Mouse (Mus musculus): ENCODE data around the gene Tsen54. TPM values are rescaled to one million over a fixed set of nuclear protein-coding genes. Genes with fewer than 3 reads are reported as not detected.

Tsen54 gene
- polyA plus RNA-seq, 1 experiment from 2014 or later, result 36.7 TPM

DNA sequence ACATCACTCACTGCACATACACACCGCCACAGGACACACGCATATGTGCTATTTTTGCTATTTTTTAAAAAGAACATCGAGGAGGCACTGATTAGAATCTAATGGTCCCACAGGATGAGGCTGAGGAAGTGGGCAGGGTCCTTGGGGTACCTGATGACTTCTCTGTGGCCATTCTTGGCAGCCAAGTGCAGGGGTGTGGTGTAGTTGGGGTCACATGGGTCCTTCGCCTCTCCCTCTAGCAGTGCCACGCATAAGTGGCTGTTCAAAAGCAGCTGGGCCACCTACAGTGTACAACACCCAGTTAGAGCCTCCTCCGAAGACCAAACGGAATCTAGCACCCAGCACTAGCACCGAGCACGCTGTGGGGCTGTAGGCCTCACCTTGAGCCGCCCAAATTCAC lies 8.4 kb upstream of the Tsen54 start:
- Histone ChIP-seq H3K27ac (no peak overlapping the region), H3K4me1 (peaks cover 38% of the 10 kb centered on the region), H3K4me3 (no peak overlapping the region), H3K36me3 (peaks cover 69% of the 10 kb centered on the region), H3K9ac (no peak overlapping the region), H3K27me3 (no peaks in the 10 kb centered on the region), H3K4me2 (replicated peaks) (no peak overlapping the region), H3K9me3 (no peaks in the 10 kb centered on the region)
- ATAC-seq (ENCODE audit: insufficient number of reproducible peaks, insufficient read depth, low FRiP score, low TSS enrichment), result no peak
- WGBS, result 94% methylated on average over 10 of the region's 10 CpGs

DNA sequence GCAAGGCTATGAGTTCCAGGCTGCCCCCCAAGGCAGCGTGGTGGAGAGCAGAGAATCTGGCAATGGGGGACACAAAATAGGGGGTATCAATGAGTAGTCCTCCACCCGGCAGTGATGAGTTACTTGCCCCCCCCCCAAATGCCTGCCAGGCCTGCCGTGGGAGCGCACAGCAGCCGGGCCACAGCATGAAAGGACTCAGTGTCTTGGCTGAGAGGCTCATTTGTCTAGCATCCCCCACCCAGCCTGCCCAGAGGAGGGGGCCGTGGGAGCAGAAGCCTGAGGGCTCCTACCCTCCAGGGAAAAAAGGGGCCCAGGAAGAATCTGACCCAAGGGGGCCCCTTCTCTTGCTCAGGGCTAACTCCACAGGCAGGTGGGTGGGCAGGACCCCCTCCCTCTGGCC lies 7.2 kb upstream of the Tsen54 start:
- no peak overlapping the region for H3K9ac ChIP-seq
- H3K4me2 ChIP-seq (replicated peaks), result no peak overlapping the region

DNA sequence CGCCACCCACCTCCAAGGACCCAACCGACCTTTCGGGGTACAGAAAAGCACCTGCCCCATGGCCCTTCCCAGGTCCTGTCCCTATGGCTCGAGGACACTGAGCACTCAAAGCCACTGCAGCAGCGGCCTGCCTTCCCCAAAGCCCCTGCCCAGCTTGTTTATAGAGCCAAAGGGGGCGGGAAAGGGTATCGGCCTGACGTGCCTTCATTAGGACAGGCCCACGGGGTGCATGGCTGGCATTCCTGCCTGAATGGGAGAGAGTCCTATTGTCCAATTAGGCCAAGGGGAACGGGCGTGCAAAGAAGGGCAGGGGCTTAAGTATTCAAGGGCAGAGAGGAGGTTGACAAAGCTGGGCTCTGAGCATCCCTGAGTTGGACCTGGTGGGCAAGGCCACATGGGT lies 6.6 kb upstream of the Tsen54 start:
- 69% methylated on average over 11 of the region's 11 CpGs for WGBS
- ATAC-seq (ENCODE audit: insufficient number of reproducible peaks, insufficient read depth, low FRiP score, low TSS enrichment), result no peak
- H3K9ac ChIP-seq, result no peak overlapping the region
- peaks cover 55% of the 10 kb centered on the region for H3K4me1 ChIP-seq
- H3K4me2 ChIP-seq (replicated peaks), result 0 out of 2 replicates have a peak overlapping the region, but pooled peaks have one; percentile 5
- H3K9me3 ChIP-seq, result no peaks in the 10 kb centered on the region
- H3K27ac ChIP-seq, result no peak overlapping the region; the same call in 1 of the 2 replicates
- no peaks in the 10 kb centered on the region for H3K27me3 ChIP-seq
- H3K4me3 ChIP-seq, result no peak overlapping the region
- peaks cover 57% of the 10 kb centered on the region for H3K36me3 ChIP-seq

More for the DNA sequence above, 7.2 kb upstream of the Tsen54 start:
- 59% methylated on average over 6 of the region's 6 CpGs for WGBS
- Histone ChIP-seq H3K36me3 (peaks cover 64% of the 10 kb centered on the region), H3K27me3 (no peaks in the 10 kb centered on the region), H3K27ac (no peak overlapping the region), H3K4me1 (peaks cover 49% of the 10 kb centered on the region), H3K4me3 (no peak overlapping the region), H3K9me3 (no peaks in the 10 kb centered on the region)
- ATAC-seq (ENCODE audit: insufficient number of reproducible peaks, insufficient read depth, low FRiP score, low TSS enrichment), result no peak

DNA sequence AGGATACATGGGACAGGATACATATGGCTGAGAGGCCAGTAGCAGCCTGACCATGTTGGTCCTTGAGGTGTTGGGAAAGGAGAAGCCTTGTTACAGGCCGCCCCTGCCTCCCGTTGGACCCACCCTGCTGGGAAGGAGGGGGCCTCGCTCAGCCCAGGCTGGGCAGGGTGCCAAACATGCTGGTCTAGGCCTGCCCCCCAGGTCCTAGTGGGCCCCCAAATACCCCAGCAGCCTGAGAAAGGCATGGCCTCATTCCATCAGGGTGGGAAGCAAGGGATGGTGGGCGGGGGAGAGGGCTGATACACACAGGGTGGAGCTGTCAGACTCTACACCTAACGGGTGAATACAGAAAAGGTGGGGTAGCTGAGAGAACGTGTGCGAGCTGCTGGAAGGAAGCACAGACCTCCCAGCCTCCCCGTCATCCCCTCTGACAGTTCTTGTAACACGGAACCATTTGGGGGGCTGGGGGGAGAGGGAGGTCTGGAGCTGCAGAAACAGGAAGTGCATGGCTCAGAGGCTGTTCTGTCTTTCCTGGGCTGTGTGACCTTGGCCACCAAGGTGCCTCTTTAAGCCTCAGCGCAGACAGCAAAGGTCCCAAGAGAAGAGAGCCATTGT lies 5.7 kb upstream of the Tsen54 start:
- H3K9ac ChIP-seq, result 0 out of 2 replicates have a peak overlapping the region, but pooled peaks have one; percentile 17
- peak overlapping the region; percentile 70 for H3K27ac ChIP-seq
- 45% methylated on average over 10 of the region's 10 CpGs for WGBS
- H3K4me1 ChIP-seq, result peaks cover 55% of the 10 kb centered on the region
- ATAC-seq (ENCODE audit: insufficient number of reproducible peaks, insufficient read depth, low FRiP score, low TSS enrichment), result peak; percentile 29; the same call in 1 of the 2 replicates
- H3K36me3 ChIP-seq, result peaks cover 49% of the 10 kb centered on the region
- H3K9me3 ChIP-seq, result no peaks in the 10 kb centered on the region
- peak overlapping the region; percentile 25 for H3K4me2 ChIP-seq (replicated peaks)
- 0 out of 2 replicates have a peak overlapping the region, but pooled peaks have one; percentile 3 for H3K4me3 ChIP-seq
- no peaks in the 10 kb centered on the region for H3K27me3 ChIP-seq

DNA sequence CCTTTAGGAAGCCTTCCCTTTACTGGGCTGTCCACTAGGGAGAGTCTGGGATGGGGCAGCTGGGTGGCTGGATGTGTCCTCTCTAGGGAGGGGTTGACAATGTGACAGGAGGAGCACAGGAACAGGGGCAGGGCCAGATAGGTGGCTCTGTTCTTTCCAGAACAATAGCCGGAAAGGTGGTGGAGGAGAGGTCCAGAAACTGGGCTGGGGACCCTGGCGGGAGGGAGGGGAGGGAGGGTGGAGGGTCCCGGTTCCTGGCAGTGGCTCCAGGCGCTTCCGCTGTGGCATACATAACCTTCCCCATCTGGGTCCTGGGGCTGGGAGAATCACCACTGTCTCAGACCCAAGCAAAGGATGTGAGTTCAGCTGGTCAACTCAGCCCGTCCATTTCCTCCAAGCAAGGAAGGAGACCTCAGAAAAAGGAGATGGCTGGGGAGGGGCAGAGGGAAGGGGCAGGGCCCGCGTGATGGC lies 5.2 kb upstream of the Tsen54 start:
- Histone ChIP-seq H3K9me3 (no peaks in the 10 kb centered on the region), H3K36me3 (peaks cover 46% of the 10 kb centered on the region), H3K4me3 (0 out of 2 replicates have a peak overlapping the region, but pooled peaks have one; percentile 3), H3K4me1 (peaks cover 57% of the 10 kb centered on the region), H3K27me3 (no peaks in the 10 kb centered on the region), H3K4me2 (replicated peaks) (peak overlapping the region; percentile 25), H3K27ac (peak overlapping the region; percentile 70), H3K9ac (peak overlapping the region; percentile 17; the same call in 1 of the 2 replicates)
- WGBS, result 67% methylated on average over 8 of the region's 8 CpGs
- no peak for ATAC-seq (ENCODE audit: insufficient number of reproducible peaks, insufficient read depth, low FRiP score, low TSS enrichment)

DNA sequence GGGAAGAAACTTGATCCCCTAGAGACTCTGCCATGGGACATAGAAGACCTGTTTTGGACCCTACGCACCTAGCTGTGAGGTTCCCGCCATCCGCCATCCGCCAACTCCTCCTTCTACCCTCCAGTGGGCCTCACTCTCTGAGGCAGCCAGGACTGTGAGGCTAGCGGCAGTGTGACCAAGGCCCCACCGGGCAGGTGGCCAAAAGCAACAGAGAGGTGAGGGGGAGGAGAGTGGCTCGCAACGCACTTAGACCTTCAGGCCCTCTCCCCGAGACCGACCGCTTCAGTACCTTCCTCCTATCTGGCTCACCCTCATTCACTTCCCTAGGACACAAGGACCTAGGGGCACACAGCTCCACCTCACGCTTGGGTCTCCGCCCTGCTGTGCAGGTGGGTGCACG lies 4.1 kb upstream of the Tsen54 start:
- no peak for ATAC-seq (ENCODE audit: insufficient number of reproducible peaks, insufficient read depth, low FRiP score, low TSS enrichment)
- no peaks in the 10 kb centered on the region for H3K9me3 ChIP-seq
- H3K9ac ChIP-seq, result 0 out of 2 replicates have a peak overlapping the region, but pooled peaks have one; percentile 24
- H3K4me3 ChIP-seq, result 0 out of 2 replicates have a peak overlapping the region, but pooled peaks have one; percentile 8
- no peak overlapping the region for H3K27ac ChIP-seq
- peaks cover 61% of the 10 kb centered on the region for H3K4me1 ChIP-seq
- H3K36me3 ChIP-seq, result peaks cover 36% of the 10 kb centered on the region
- WGBS, result 80% methylated on average over 14 of the region's 14 CpGs
- peak overlapping the region; percentile 91 for H3K4me2 ChIP-seq (replicated peaks)
- H3K27me3 ChIP-seq, result no peaks in the 10 kb centered on the region

DNA sequence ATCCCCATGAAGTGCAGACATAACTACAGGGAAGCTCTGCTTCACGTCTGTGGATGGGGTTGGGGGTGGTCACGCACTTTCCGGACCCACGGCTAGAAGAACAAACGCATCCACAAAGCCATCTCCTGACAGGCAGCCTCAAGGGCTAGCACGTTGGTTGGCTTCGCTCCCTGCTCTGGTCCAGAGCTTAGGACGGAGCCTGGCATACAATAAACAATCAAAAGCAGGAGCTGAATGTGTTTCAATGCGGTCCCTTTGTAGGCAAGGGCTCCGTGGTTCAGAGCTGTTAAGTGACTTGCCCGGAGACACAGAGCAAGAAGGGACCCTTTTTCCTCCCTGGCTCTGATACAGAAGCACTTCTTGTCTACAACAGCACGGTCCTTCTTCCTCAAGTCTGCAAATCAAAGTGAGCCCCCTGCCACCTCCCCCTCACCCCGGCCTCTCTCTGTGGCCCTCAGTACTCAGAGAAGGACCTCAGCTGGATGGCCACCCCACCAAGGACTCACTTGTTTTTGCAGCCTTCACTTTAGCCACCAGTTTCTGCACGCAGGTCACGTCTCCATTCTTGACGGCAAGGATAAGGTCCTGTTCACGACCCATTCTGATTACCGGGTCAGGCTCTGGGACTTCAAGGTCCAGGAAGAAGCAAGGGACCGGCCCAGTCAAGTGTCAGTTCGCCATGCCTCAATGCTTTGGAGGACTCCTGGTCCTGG lies 3.0 kb upstream of the Tsen54 start:
- Histone ChIP-seq H3K4me3 (peak overlapping the region; percentile 97), H3K27ac (no peak overlapping the region), H3K27me3 (no peaks in the 10 kb centered on the region), H3K4me1 (peaks cover 66% of the 10 kb centered on the region), H3K9me3 (no peaks in the 10 kb centered on the region), H3K4me2 (replicated peaks) (peak overlapping the region; percentile 91), H3K9ac (peak overlapping the region; percentile 90), H3K36me3 (peaks cover 29% of the 10 kb centered on the region)
- ATAC-seq (ENCODE audit: insufficient number of reproducible peaks, insufficient read depth, low FRiP score, low TSS enrichment), result no peak
- WGBS, result 82% methylated on average over 20 of the region's 20 CpGs

DNA sequence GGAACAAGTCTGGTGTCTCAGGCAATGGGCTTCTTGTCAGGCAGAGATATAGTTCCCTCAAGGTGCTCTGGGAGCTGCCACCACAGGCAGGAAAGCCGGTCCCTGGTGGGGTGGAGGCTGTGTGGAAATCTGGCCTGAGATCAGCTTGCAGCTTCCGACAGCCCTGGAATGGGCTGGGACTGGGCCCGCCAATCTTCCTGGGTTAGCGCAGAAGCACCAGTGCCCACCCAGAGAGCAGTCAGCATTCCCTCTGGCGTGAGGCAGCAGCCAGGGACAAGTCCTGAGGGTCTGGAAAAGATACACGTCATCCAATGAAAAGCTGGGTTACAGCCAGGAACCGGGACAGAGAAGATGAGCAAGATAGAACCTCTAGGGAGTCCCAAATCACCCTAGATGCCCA lies 2.4 kb upstream of the Tsen54 start:
- peak overlapping the region; percentile 97 for H3K4me3 ChIP-seq
- peaks cover 66% of the 10 kb centered on the region for H3K4me1 ChIP-seq
- peak overlapping the region; percentile 91 for H3K4me2 ChIP-seq (replicated peaks)
- peak overlapping the region; percentile 90 for H3K9ac ChIP-seq
- ATAC-seq (ENCODE audit: insufficient number of reproducible peaks, insufficient read depth, low FRiP score, low TSS enrichment), result no peak
- peaks cover 23% of the 10 kb centered on the region for H3K36me3 ChIP-seq
- WGBS, result 39% methylated on average over 7 of the region's 7 CpGs
- no peak overlapping the region for H3K27ac ChIP-seq
- H3K27me3 ChIP-seq, result no peaks in the 10 kb centered on the region
- H3K9me3 ChIP-seq, result no peaks in the 10 kb centered on the region

DNA sequence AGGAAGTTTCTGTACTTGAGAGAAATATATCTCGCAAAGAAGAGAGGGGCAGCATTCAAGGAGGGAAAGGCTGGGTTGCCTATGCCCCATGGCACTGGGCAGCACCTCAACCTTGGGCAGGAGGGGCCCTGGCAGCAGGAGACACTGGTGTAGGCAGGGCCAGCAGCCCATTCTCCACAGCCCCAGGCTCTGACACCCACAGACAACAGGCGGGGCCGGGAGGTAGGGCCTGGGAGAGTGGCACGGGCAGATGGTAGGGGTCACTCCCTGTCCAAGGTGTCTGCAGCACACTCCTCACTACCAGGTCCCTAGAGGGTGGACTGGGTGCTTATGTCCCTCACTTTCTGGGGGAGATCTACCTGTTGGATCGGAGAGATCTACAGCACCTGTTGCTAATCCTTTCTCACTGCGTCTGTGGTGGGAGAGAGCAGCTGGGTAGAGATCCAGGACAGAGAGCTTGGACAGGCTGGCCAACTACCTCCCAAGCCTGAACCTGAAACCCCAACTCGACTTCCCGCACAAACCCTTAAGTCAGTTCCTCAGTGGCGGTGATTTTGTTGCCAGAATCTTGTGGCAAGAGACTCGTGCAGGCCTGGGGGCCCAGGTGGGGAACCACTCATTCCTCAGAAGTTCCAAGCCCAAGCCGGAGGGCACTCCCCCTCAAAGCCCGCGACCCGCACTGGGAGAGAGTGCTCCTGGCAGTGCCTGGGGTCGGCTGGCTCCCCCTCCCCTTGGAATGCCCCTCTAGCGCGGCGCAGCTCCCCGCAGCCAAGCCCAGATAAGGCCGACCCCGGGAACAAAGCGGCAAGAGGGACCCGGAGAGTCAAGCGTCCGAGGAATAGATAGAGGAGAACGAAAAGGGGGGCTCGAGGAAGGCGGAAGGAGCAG lies 1.7 kb upstream of the Tsen54 start:
- Histone ChIP-seq H3K9me3 (no peaks in the 10 kb centered on the region), H3K36me3 (peaks cover 21% of the 10 kb centered on the region), H3K4me3 (peak overlapping the region; percentile 97), H3K4me2 (replicated peaks) (peak overlapping the region; percentile 91), H3K27ac (peak overlapping the region; percentile 78), H3K9ac (peak overlapping the region; percentile 90), H3K27me3 (no peaks in the 10 kb centered on the region), H3K4me1 (peaks cover 60% of the 10 kb centered on the region)
- no peak for ATAC-seq (ENCODE audit: insufficient number of reproducible peaks, insufficient read depth, low FRiP score, low TSS enrichment)
- WGBS, result 3% methylated on average over 28 of the region's 28 CpGs

DNA sequence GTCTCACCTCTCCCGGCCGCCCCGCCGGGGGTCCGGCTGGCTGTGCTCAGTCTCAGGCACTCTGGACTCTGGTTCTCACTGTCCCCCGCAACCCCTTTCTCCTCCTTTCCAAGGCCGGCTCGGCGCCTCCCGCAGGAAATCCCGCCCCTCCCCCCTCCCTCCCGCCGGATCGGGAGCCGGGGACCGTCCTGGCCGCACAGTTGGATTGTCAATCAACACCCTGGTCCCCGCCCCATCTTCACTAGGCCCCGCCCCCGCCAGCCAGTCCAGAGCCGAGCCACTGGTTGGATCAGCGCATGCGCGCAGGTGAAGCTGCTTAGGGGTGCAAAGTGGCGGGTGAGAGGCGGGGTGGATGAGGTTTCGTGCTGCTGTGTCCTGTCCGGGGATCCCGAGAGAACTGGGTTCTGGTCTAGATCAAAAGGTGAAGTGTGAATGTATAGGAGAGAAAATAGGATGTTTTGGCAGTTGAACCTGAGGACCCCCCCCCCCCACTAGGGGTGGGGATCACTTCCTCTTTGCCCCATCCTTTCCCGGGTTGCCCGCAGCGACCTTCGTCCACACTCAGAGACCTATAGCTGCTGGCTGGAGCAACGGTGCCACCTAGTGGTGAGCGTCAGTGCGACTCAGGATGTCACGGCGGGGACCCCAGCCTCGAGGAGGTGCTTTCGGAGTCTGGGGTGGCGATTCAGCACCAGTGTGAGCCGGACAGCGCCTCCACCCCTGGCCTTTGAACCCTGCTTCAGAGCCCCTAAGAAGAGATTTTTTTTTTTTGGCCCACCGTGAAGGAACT lies 822 bp upstream of the Tsen54 start, which contains the start of gene Caskin2:
TSS of gene Caskin2 (minus strand) at position 133 of the 790 bp plus-strand sequence.
- Histone ChIP-seq H3K27me3 (no peaks in the 10 kb centered on the region), H3K4me1 (peaks cover 52% of the 10 kb centered on the region), H3K27ac (peak within 1 kb of the TSS; percentile 78), H3K36me3 (peaks cover 27% of the 10 kb centered on the region), H3K9ac (peak within 1 kb of the TSS; percentile 94), H3K4me2 (replicated peaks) (peak within 1 kb of the TSS; percentile 91), H3K9me3 (no peaks in the 10 kb centered on the region), H3K4me3 (peak within 1 kb of the TSS; percentile 97)
- under 1% methylated on average over 43 of the region's 44 CpGs for WGBS
- ATAC-seq (ENCODE audit: insufficient number of reproducible peaks, insufficient read depth, low FRiP score, low TSS enrichment), result peak; percentile 94

All from embryonic facial prominence, embryonic 12.5 days (tissue).